Mouse (Mus musculus) inflammation-experienced regulatory T-cells, adult 6 months (primary cell): Measurements from ENCODE around the gene Trank1. TPM values are rescaled to one million over a fixed set of nuclear protein-coding genes. Genes with fewer than 3 reads are reported as not detected.

ENCODE experiments used
- ATAC-seq: one replicate; pipeline ENCODE4 v1.8.0; 2017
- polyA plus RNA-seq, 3 experiments: library from polyadenylated mRNA; unstranded; fragments of 100-300 nt; shearing (Covaris generic); gene quantifications; one replicate each; pipeline ENCODE4 v1.2.1; 2017

Gene Trank1
- polyA plus RNA-seq, 3 experiments from 2014 or later = not detected

DNA sequence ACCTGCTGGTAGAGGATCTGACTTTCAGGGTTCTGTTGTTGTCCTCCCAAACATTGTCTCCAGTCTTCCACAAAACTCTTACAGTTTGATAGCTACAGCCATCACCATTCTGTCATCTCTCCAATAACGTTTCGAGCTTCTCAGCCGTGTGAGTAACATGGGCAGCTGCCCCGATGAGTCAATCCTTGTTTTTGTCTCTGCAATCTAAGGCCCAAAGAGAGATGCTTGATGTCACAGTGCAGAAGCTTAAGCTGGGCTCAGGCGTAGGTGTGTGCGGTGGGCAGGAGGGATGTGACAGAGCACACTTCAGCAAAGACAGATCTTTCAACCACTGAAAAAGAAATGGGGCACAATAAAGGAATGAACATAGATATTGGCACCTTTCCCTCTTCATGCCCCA is 7.5 kb upstream of the Trank1 start:
- ATAC-seq = no peak

DNA sequence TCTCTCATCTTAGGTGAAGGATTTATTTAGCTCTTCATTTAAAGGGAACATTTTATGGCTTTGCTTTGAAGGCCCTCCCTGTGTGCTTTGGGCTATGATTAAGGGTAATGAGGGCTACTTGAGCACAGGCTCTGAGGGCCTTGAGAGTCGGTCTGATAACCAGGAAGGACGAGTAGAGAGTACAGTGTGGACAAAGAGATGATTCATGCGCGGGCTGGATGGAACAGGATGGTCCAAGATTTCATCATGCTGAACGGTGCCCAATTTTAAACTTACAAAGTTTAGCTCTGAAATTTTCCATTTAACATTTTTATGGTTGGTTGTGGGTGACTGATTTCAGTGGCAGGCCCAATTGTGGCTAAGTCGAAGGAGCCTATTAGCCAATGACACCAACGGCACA is 5.4 kb upstream of the Trank1 start:
- ATAC-seq = no peak

DNA sequence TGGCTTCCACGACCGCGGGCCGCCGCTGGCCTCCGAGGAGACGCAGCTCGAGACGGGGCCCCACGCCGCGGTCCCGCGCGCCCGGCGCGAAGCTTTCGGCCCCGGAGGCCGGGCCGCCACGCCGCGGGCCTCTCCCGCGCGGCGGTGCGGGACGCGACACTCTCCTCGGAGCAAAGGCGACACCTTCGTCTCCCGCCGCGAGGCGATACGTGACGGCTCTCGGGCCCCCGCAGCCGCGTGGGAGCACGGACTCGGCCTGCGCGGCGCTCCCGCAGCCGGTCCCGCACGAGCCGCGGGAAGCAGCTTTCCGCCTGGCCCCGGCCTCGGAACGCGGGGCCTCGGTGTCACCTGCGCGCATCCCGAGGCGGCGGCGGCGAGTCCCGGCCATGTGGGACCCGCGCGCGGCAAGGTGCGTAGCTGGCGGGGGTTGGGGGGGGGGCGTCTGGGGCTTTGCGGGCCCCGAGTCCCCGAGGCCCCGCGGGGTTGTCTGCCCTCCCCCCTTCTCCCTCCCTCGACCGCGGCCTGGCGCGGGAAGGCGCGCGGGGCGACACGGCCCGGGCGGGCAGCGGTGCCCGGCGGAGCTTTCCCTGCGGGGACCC is 403 bp downstream of the Trank1 start:
- no peak for ATAC-seq

DNA sequence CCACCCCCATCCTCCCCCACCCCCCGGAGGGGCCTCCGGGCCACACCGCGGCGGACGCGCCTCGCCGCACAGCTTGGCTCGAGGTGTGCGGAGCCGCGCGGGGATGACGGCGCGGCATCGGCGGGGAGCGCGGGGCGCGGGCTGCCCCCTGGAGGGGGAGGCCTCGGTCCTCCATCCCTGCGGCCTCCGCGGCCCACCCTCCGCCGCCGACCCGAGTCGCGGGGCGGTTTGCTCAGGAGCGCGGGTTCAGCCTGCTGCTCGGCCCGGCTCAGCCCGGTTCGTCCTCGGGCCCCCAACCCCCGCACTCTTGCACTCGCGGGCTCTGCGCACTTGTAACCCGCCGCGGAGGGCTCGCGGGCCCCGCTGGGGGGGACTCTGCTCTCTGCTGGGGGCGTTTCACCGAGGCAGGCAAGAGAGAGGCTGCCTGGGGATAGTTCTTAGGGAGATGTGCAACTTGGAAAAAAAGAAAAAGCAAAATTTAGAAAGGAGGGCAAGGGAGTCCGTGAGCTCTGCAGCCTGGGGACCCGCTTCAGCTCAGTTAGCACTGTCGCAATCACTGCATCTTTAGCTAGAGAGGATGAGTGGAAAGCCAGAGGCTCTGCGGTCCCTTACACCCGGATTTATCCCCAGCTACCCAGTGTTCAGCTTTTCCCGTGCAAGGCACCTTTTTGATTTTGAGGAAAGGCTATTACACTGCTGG is 1.1 kb downstream of the Trank1 start:
- no peak for ATAC-seq

DNA sequence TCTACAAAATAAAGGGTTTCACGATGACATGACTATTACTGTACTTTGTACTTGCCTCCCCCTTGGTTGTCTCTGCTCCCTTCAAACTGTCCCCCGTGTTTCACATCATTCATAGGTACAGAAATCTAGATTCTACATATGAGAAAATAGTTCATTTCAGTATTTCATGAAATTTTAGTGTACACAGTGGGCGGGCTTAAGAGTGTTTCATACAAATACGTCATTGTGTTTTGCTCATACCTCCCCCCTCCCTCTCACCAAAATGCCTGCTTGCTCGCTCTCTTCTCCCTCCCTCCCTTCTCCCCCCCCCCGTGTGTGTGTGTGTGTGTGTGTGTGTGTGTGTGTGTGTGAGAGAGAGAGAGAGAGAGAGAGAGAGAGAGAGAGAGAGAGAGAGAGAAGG is 1.8 kb downstream of the Trank1 start:
- ATAC-seq = no peak

DNA sequence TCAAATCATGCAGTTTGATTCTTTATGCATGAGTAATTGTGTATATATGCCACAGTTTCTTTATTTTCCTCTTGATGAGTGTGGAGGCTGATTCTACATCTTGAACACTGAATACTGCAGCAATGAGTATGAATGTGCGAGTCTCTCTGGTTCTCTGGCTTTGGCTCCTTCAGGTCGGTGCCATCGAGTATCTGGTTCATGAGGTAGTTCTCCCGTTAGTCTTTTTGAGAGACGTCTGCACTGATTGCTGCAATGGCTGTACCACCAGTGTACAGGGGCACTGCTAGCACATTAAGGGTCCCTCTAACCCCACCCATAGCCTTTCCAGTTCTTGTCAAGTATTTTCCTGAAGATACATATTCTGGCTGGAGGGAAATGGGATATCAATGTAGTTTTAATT is 2.3 kb downstream of the Trank1 start:
- ATAC-seq = no peak

DNA sequence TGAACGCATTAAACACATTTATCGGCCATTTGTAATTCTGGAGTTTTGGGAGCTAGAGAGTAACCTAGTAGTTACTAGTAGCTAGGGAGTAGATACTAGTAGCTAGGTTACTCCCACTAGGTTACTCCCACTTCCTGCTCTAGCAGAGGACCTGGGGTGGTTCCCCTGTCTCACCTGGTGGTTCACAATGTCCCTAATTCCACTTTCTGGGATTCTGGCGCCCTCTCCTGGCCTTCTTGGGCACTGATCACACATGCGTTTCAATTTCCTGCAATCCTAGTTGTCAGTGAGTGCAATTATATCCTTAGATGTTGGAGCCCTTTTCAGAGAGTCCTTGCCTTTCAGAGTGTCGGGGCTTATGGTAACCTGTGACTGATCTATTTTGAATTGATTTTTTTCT is 2.7 kb downstream of the Trank1 start:
- peak; percentile 38 for ATAC-seq

DNA sequence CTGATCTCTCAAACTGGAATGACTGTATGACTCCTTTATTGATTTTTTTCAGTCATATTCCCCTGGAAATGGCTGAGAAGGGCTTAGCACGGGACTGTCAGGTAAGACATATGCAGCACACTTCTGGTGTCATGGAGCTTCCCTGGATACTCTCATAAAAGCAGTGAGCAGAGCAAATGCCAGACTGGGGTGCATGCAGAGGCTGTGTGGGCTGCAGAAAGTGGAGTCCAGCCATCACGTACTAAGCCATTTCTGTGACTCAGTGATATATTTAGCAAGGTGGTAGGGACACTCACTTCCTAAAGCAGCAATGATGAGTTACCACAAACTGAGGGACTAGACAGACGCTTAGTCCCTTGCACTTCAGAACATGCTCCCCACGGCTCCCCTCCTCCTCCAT is 9.4 kb downstream of the Trank1 start:
- ATAC-seq = no peak

DNA sequence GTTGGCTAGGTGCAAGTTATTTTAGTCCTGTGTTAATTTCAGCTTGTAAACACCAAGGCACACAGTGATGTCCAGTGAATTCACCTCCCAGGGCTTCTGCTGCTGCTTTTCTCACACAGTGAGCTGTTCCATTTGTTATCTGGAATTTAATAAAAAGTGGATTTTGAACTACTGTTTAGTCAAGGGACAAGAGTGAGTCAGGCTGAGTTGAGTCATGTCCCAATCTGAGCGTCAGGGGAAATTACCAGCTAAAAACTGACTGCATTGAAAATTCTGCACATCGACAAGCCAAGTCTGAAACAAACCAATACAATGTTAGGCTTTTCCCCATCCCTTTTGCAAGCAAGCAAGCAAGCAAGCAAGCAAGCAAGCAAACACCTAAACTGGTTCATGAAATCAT is 13.3 kb downstream of the Trank1 start:
- ATAC-seq = no peak

DNA sequence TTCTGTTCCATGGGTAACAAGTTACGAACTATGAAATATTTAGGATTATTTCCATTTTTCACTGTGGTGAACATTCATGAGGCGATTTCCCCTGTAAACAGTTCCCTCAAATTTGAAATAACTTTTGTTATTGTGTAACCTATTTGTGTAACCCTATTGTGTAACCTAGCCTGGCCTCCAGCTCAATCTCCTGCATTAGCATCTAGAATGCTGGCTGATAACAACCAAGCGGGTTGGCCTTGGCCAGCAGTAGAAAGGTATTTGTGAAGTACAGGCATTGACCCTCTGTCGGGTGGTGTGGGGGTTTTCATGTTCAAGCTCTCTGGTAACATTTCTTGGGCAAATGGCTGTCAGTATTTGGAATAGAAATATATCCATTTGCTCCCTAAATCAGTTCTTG is 18.3 kb downstream of the Trank1 start:
- no peak for ATAC-seq

DNA sequence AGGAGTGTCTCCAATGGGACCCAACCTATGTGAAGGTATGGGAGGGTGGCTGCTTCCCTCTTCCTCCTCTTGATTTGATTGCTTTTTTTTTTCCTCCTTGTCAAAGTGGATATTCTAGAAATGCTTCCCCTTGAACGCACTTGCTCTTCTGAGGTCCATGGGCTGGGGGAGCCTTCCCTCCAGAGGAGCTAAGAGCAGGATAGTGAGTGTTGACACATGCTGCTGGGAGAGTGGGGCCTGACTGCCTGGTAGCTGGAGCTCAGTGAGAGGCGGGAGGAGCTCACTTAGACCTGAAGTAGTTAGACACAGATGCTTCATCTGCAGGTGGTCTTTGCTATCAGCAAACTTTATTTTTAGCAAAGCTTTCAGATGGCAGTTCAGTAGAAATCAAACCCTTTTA is 22.3 kb downstream of the Trank1 start:
- ATAC-seq = no peak

DNA sequence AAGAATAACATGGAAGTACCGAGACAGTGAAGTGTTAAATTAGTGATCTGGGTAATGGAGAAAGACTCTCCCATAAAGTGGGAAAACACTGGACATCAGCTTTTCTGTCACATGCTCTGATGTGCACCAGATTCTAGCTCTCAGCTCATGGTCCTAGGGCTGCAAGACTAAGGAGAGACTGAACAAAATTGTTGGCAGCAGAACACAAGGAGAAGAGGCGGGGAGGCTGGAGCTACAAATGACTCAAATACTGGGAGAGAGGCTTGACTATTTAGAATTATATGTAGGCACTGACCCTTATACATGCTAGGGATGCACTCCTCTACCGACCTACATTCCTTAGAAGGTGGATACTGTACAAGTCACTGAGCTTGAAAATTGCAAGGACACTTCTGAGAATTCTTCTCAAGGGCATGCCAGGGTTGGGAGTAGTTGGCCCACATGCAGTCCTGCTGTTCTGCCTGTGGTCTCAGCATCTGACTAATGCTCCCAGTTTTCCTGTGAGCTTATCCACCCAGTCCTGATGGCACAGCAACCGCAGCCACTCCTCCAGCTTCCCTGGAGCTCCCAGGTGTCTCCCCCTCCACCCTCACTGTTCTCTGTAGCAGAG is 23.1 kb downstream of the Trank1 start:
- no peak for ATAC-seq

DNA sequence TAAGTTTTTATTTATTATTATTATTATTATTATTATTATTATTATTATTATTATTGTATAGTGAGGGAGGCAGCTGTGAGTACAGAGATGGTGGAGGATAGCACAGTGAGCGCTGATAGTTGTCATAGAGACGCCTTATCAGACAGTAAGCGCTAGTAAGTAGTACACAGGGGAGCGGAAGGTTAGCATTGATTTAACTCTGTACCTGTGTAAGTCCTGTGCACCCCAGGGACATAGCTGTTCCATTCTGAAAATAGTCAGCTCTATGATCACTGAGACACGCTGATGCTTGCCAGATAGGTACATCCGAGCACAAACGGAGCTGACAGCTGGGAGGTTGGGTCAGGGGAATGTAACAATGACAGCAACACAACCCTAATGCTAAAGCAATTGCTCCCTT is 39.7 kb downstream of the Trank1 start:
- ATAC-seq = no peak

DNA sequence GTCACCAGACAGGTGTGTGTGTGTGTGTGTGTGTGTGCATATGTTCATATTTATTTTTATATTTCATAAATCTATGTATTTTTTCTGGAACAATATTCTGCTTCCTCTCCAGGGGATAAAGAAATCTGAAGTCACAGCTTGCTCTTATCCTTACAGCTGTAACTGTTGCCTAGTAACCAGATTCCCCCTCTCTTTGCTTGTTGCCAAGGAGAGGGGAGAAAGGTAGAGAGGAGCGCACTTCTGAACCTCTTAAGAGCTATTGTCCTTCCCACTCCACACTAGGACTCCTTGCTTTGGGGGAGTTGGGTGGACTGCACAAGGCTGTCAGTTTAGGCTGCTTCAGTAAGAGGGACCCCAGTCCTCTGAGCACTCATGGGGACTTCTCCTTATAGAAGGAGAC is 40.1 kb downstream of the Trank1 start:
- ATAC-seq = no peak

DNA sequence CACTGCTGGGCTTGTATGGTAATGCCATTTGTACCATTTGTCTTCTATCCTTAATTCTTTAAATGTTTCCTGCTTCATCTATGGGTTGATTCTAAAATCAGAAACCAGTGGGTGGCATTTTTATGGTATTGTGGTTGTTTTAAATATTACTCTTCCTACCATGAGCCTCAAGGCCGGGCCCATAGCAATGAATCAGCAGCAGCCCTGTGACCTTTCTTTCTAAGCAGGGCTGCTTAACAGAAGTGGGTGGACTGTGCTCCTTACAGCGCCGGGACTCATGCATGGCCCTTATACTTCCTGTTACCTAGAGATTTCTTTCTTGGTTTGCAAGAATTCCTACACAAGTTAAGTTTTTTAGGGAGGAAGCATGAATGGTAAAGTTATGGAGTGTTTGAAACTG is 41.1 kb downstream of the Trank1 start:
- ATAC-seq = no peak

DNA sequence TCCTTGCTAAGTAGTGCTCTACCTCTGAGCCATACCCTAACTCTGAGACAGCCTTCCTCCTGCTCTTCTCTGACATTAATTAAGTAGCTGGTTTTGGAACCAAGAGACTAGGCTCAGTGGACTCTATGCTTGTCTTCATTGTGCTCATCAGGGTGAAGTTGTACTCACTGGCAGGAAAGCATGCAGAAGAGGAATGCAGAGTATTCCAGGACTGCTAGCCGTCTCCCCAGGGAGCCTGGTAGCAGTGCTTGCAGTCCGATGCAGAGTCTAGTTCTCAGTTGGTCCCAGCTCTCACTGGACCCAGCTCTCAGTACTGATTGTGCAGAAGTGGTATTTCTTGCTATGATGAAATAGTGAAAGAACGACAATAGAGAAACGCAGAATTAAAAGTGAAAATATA is 43.5 kb downstream of the Trank1 start:
- no peak for ATAC-seq

DNA sequence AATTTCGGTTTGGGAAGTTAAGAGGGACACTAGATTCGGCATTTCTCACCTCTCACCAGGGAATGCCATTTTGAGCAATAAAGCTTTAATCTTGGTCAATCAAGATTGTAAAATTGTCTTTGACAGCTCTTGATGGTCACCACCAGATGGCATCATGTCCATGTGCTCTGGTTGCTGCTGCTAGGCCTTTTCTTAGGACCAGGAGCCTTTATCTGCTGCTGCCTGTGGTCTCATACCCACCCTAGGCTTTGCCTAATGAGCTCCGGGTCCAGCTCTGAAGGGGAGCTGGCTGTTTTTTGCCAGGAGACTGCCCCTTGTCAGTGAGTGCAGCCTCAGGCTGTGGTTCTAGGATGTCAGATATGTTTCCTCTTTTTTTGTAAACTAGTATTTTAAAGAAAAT is 44.8 kb downstream of the Trank1 start:
- no peak for ATAC-seq

DNA sequence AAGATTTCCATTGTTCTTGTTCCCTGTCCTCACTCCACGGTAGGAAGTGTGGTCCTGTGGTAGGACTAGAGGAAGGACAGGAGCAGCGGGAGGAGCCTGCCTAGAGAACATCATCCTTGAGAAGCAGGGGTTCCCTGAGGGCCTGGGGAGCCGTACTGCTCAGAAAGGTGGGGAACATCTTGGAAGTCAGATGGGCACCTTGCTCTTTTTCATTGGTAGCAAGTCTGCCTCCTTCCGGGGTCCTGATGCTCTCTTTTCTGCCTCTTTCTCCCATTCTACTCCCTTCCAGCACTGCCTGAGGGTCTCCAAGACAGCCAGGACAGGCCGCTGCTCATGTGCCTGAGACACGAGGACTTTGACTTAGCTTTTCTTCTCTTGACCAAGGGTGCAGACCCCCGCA is 52.1 kb downstream of the Trank1 start:
- ATAC-seq = no peak

DNA sequence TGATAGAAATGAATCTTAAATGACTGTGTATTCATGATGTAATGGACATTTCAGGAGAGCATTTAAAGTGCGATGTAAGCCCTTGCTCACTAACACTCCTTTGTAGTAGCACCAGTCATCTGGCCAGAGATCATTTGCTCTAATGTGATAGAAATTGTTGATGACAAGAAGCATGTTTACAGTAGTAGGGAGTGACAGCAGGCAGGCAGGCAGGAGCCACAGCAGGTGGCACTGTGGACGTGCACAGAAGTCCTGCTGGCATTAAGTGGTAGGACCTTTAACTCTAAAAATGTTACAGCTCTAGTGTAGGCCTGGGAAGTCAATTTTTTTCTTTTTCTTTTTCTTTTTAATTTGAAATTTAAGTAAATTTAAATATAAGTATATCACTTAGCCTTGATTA is 56.2 kb downstream of the Trank1 start:
- ATAC-seq = no peak

DNA sequence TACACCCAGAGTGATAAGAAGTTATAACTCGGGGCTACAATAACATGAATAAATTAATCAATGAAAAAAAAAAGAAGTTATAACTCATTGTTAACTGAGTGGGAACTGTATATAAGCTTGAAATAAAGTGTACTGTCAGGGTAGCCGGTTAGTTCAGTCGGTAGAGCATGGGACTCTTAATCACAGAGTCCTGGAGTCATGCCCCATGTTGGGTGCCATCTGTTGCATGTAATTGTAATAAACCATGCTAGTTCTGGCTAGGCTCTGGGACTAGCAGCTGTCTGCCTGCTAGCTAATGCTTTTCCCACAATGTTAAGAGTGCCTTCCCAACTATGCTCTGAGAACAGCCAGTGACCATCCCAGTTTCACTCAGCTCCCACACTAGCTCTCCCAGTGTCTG is 60.5 kb downstream of the Trank1 start:
- ATAC-seq = no peak

DNA sequence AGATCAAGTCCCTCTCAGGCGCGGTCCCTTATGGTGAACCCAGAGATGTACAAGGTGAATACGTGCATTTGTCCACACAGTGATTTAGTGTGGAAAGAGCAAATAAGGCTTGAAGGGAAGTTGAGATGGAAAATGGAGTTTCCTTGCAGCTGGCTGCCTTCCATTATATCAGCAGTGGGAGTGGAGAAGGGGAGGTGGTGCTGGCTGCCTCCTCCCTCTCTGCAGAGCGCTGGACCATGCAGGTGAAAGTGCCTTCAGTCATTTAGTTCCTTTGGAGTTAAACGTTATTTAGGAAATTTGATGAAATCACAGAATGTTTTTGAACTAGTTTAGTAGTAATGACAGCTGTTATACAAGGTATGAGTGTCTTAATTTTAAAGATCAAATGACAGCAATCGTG is 66.3 kb downstream of the Trank1 start:
- no peak for ATAC-seq

DNA sequence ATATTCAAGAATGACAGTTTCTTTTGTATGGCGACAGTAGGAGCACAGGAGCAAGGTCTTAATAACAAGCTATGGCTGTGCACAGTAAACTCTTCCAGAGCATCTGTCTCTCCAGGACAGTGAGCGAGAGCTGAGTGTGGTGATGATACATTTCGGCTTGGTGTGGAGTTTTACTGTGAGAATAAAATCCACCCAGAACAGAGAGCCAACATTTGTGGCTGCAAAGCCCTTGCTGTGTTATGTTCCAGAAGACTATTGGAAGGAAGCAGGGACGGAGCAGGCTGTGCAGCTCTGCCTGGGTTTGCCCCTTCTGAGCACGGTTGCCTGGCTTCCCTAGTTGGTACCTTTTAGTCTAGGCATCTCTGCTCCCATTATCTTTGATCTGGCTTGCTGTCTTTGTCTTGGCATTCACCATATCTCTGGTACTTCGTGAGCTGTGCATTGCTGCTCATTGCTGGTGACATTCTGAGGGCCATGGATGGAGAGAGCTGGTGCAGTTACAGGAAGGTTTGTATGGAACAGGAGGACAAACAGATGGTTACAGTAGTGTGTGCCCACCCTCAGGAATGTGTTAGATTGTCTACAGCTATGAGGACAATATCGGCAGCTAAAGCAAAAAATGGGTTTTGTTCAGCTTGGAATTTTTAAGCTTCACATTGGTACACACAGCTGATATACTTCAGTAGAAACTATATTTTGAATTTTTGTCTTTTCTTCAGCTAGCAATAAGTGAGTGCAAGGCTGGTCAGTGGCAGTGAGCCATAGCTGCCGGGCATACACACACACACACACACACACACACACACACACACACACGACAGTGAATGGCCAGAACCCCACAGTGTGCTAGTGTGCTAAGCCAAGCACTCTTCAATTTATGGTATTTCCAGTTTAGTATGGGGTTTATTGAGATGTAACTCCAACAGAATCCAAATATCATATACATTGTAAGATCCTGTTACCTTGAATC is 69.8 kb downstream of the Trank1 start:
- ATAC-seq = no peak

DNA sequence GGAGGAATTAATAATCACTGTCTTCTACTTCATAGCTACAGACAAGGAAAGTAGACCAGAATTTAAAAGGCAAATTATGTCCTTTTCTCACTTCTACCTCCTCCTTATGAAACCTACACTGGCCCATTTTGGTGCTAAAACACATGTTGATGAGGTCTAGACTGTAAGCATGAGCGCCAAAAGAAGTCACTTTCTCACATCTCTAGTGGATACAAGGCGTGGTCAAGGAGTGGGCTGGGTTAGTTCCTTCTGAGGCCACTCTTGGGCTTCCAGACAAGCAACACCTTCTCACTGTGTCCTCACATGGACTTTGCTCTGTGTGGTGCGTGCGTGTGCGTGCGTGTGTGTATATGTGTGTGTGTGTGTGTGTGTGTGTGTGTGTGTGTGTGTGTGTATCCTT is 70.9 kb downstream of the Trank1 start:
- no peak for ATAC-seq
